8 mouse cellular contexts compared by ENCODE assay signal in the genomic region with DNA sequence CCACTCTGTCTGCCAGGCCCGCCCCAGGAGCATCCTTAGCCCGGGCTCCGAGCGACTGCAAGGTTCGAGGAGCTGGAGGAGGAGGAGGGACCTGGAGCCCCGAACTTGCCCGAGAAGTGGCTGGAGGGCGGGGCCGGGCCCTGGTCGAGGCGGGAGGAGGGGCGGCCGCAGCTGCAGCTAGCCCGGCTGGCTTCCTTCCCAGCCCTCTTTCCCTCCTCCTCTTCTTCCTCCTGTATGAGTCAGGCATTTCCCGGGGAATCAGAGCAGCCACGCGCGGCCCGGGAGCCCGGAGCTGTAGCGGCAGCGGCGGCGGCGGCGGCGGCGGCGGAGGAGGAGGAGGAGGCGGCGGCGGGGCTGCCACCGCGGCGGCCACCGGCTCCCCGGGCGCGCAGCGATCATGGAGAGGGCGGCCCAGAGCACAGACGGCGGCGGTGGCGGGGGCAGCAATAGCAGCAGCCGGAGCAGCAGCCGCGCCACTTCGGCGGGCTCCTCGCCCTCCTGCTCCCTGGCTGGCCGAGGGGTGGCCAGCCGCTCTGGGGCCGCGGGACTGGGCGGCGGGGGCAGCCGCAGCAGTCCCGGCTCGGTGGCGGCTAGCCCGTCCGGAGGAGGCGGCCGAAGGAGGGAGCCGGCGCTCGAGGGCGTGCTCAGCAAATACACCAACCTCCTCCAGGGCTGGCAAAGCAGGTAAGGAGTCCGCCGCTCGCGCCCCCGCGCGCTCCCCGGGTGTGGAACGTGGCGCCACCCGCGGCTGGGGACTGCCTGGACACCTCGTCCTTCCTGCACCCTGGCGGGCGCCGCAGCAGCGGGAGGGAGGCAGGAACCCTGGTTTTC. TPM values are rescaled to one million over a fixed set of nuclear protein-coding genes. Genes with fewer than 3 reads are reported as not detected.
DNase-seq lines count a peak whose midpoint lies in the region; ATAC-seq lines count a peak whose summit lies in the region.

A gene (plus strand): TSS at position 289 of the 831 bp plus-strand sequence.

- H3K27me3 ChIP-seq in intestine, embryonic 14.5 days (replicated peaks; ENCODE audit: control insufficient read depth, insufficient read depth, low read length), result no peaks in the 10 kb centered on the region; the same call in 1 of the 2 replicates
- peaks cover 65% of the 10 kb centered on the region for H3K27me3 ChIP-seq in megakaryocyte, embryonic 14.5 days (replicated peaks)

- H3K4me2 ChIP-seq in intestine, embryonic 14.5 days (ENCODE audit: low read length), result peak within 1 kb of the TSS; percentile 77

- WGBS in intestine, embryonic 14.5 days, result under 1% methylated on average over 65 of the region's 86 CpGs

- no peaks in the 10 kb centered on the region for H3K9me3 ChIP-seq in intestine, embryonic 14.5 days (ENCODE audit: control insufficient read depth, low read length)
- no peaks in the 10 kb centered on the region for H3K9me3 ChIP-seq in megakaryocyte, embryonic 14.5 days

- H3K36me3 ChIP-seq in intestine, embryonic 14.5 days (ENCODE audit: control insufficient read depth, insufficient read depth, low read length), result no peaks in the 10 kb centered on the region
- H3K36me3 ChIP-seq in megakaryocyte, embryonic 14.5 days (replicated peaks; ENCODE audit: low read length), result no peaks in the 10 kb centered on the region

- peak within 1 kb of the TSS; percentile 70 for H3K4me3 ChIP-seq in intestine, embryonic 14.5 days (ENCODE audit: low read depth, low read length)
- H3K4me3 ChIP-seq in megakaryocyte, embryonic 14.5 days (replicated peaks), result peak within 1 kb of the TSS; percentile 91

- DNase-seq in adrenal gland, adult 2 months, result peak; percentile 92
- DNase-seq in embryo, embryonic 10.5 days (ENCODE audit: low spot score), result peak; percentile 81
- DNase-seq in gastrocnemius, postnatal 25 days, result peak; percentile 85
- DNase-seq in intestine, embryonic 14.5 days (ENCODE audit: low spot score), result peak; percentile 89
- DNase-seq in left cerebral cortex, postnatal 10 days (ENCODE audit: extremely low spot score in 1 of 2, low spot score in 2 of 2), result peak; percentile 67 to 92
- DNase-seq in right cerebral cortex, postnatal 25 days, result peak; percentile 84

- peak within 1 kb of the TSS; percentile 72 for H3K9ac ChIP-seq in intestine, embryonic 14.5 days (ENCODE audit: low read length)

- H3K4me1 ChIP-seq in intestine, embryonic 14.5 days (replicated peaks; ENCODE audit: control insufficient read depth, insufficient read depth, low read length), result peaks cover 5% of the 10 kb centered on the region; the same call in 1 of the 2 replicates
- H3K4me1 ChIP-seq in megakaryocyte, embryonic 14.5 days, result peaks cover 17% of the 10 kb centered on the region

- intact Hi-C loops in left cerebral cortex, postnatal 10 days (cut with DNase I), result loop anchor here (5.0 kb wide), 3 partner anchors 44 to 79 kb away; no protein-coding TSS in a partner anchor

- peak within 1 kb of the TSS; percentile 29 for H3K27ac ChIP-seq in intestine, embryonic 14.5 days (ENCODE audit: low read depth)

- peak; percentile 89 for ATAC-seq in intestine, embryonic 14.5 days (replicated peaks; ENCODE audit: low FRiP score, low TSS enrichment, low read depth)
- no peak for ATAC-seq in inflammation-experienced regulatory T-cells, adult 6 months

RNA-seq across cellular contexts. Expression of the gene that starts here (rescaled TPM):
- total RNA-seq in adrenal gland, adult 2 months (2021), result 1 to 10 TPM; 4.4 to 6.2 TPM
- polyA plus RNA-seq in adrenal gland, adult 2 months (2012; rRNA removed), result 2.6 and 3.3 TPM in 2 replicates
- 1 to 10 TPM; 3.2 to 3.6 TPM for total RNA-seq in gastrocnemius, postnatal 25 days (2021)
- 1.6 and 2.2 TPM in 2 replicates for polyA plus RNA-seq in intestine, embryonic 14.5 days (2014; fragmentation: Nextera tagmentation; extraction: Ambion mirVana)
- 10 to 100 TPM; 55.7 to 56.3 TPM for total RNA-seq in left cerebral cortex, postnatal 10 days (2021)
- polyA plus RNA-seq in megakaryocyte, embryonic 14.5 days (2012; ENCODE audit: insufficient read depth, low replicate concordance), result 0.25 and 1.2 TPM in 2 replicates
- not detected for polyA plus RNA-seq in inflammation-experienced regulatory T-cells, adult 6 months (2017; shearing (Covaris generic))

Comparison
In these comparisons a context has a peak if more than half of its experiments do, and no peak if none do; other contexts are left out.
1. RNA of the gene that starts here (total RNA-seq): 55.7 to 56.3 TPM in left cerebral cortex, postnatal 10 days; 4.4 to 6.2 TPM in adrenal gland, adult 2 months and 3.2 to 3.6 TPM in gastrocnemius, postnatal 25 days; every median in the first group is over 4 times any median in the second.
2. Peak in every context shown above with its lines, with median percentiles within 50 percentile points of each other: DNase-seq.